Mouse (Mus musculus): ENCODE measurements around the gene Vmn2r24. TPM values are rescaled to one million over a fixed set of nuclear protein-coding genes. Genes with fewer than 3 reads are reported as not detected.
"Not testable (repeated sequence)": the region's sequence is repeated elsewhere in the genome, so short reads cannot be mapped to it uniquely, and the experiment has no call there.

Gene Vmn2r24
- not detected in 2 replicates for total RNA-seq (2014; rRNA removed; ENCODE audit: low replicate concordance)
- not detected in 2 replicates for polyA plus RNA-seq (2015; fragmentation: Nextera tagmentation; extraction: Ambion mirVana)

DNA sequence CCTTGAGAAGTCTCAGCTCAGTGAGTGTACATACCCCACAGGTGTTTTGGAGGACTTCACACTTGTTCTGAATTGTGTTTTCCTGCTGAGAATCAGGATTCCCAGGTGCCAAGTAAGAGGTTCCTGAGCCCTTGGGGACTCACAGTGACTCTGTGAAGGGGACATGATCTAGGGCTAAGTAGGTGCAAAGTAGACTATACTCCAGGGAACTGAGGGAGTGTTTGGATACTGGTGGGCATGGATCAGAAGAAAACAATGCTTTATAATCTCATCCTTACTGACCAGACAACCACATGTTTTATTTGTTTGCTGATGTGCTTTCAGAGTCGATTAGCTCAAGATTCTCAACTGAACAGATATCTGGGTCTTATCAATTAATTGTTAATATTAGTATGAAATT, at the start of gene Vmn2r24:
Vmn2r24 (plus strand) TSS at position 301 of the 400 bp plus-strand sequence.
- no peak for TF ChIP-seq CTCF (IDR thresholded peaks at IDR 0.05; ENCODE audit: low read depth)
- no peak for TF ChIP-seq EP300 (IDR thresholded peaks at IDR 0.05; ENCODE audit: low read depth)
- no peak for ATAC-seq (ENCODE audit: insufficient read depth, low read depth)
- WGBS = 45% methylated on average over 1 of the region's 1 CpGs

GRCm38 (mm10) chr6:123770031-123770430, 8.6 kb upstream of the Vmn2r24 start:
- H3K4me1 ChIP-seq (ENCODE audit: control insufficient read depth, insufficient read depth) = no peaks in the 10 kb centered on the region
- TF ChIP-seq CTCF (IDR thresholded peaks at IDR 0.05; ENCODE audit: low read depth) (no peak), EP300 (IDR thresholded peaks at IDR 0.05; ENCODE audit: low read depth) (no peak)
- WGBS = 72% methylated on average over 3 of the region's 3 CpGs

More for the DNA sequence above, at the start of gene Vmn2r24:
- H3K9ac ChIP-seq (replicated peaks; ENCODE audit: low read depth, low read length) = no peak within 1 kb of the TSS
- H3K27me3 ChIP-seq (ENCODE audit: control insufficient read depth, insufficient read depth, low read length) = no peaks in the 10 kb centered on the region
- H3K27ac ChIP-seq (ENCODE audit: low read depth) = no peak within 1 kb of the TSS
- no peak for DNase-seq (ENCODE audit: low spot score)
- no peaks in the 10 kb centered on the region for H3K36me3 ChIP-seq (replicated peaks; ENCODE audit: control insufficient read depth, insufficient read depth, low read length)
- no peak within 1 kb of the TSS for H3K4me2 ChIP-seq (ENCODE audit: low read depth, low read length)
- no peak within 1 kb of the TSS for H3K4me3 ChIP-seq (ENCODE audit: low read depth, low read length)
- H3K4me1 ChIP-seq (ENCODE audit: control insufficient read depth, insufficient read depth) = no peaks in the 10 kb centered on the region
- H3K9me3 ChIP-seq (replicated peaks; ENCODE audit: control insufficient read depth, low read length) = no peaks in the 10 kb centered on the region

DNA sequence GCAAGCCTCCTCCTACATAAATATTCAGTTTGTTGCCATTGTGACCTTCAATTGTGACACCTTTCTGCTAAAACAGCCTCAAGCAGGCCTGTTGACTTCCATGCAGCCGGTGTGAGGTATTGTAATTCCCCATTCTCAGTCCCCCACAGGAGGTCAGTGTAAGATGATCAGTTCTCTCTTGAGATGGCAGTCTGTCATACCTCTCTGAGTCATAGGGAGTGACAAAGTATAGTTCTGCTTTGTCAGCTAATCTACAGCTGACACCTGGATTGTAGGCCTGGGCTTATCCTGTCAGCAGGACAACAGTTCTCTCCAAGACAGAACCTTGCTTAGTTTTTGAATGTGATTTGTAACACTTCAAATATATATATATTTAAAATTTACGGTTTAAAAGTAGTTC, 6.2 kb downstream of the Vmn2r24 start:
- Histone ChIP-seq H3K4me2 (ENCODE audit: low read depth, low read length) (no peak overlapping the region), H3K9me3 (replicated peaks; ENCODE audit: control insufficient read depth, low read length) (no peaks in the 10 kb centered on the region), H3K4me3 (ENCODE audit: low read depth, low read length) (no peak overlapping the region), H3K4me1 (ENCODE audit: control insufficient read depth, insufficient read depth) (no peaks in the 10 kb centered on the region), H3K36me3 (replicated peaks; ENCODE audit: control insufficient read depth, insufficient read depth, low read length) (no peaks in the 10 kb centered on the region), H3K27me3 (ENCODE audit: control insufficient read depth, insufficient read depth, low read length) (no peaks in the 10 kb centered on the region), H3K9ac (replicated peaks; ENCODE audit: low read depth, low read length) (no peak overlapping the region), H3K27ac (ENCODE audit: low read depth) (no peak overlapping the region)
- DNase-seq (ENCODE audit: low spot score) (no peak), ATAC-seq (ENCODE audit: insufficient read depth, low read depth) (no peak)
- no peak for TF ChIP-seq CTCF (IDR thresholded peaks at IDR 0.05; ENCODE audit: low read depth)
- no peak for TF ChIP-seq EP300 (IDR thresholded peaks at IDR 0.05; ENCODE audit: low read depth)
- 59% methylated on average over 2 of the region's 2 CpGs for WGBS

More at GRCm38 (mm10) chr6:123770031-123770430, 8.6 kb upstream of the Vmn2r24 start:
- Histone ChIP-seq H3K9ac (replicated peaks; ENCODE audit: low read depth, low read length) (no peak overlapping the region), H3K27me3 (ENCODE audit: control insufficient read depth, insufficient read depth, low read length) (no peaks in the 10 kb centered on the region), H3K9me3 (replicated peaks; ENCODE audit: control insufficient read depth, low read length) (no peaks in the 10 kb centered on the region), H3K4me3 (ENCODE audit: low read depth, low read length) (no peak overlapping the region), H3K36me3 (replicated peaks; ENCODE audit: control insufficient read depth, insufficient read depth, low read length) (no peaks in the 10 kb centered on the region), H3K27ac (ENCODE audit: low read depth) (no peak overlapping the region), H3K4me2 (ENCODE audit: low read depth, low read length) (no peak overlapping the region)
- ATAC-seq (ENCODE audit: insufficient read depth, low read depth) = no peak
- no peak for DNase-seq (ENCODE audit: low spot score)

- H3K4me3 ChIP-seq (ENCODE audit: low read depth, low read length) = no peak overlapping the region
- no peak overlapping the region for H3K9ac ChIP-seq (replicated peaks; ENCODE audit: low read depth, low read length)
- TF ChIP-seq EP300 (IDR thresholded peaks at IDR 0.05; ENCODE audit: low read depth) = no peak
- TF ChIP-seq CTCF (IDR thresholded peaks at IDR 0.05; ENCODE audit: low read depth) = 0 out of 2 replicates have a peak, but pooled peaks have one; percentile 1
- WGBS = 28% methylated on average over 9 of the region's 9 CpGs
- DNase-seq (ENCODE audit: low spot score) (no peak), ATAC-seq (ENCODE audit: insufficient read depth, low read depth) (no peak)
- no peak overlapping the region for H3K27ac ChIP-seq (ENCODE audit: low read depth)
- H3K36me3 ChIP-seq (replicated peaks; ENCODE audit: control insufficient read depth, insufficient read depth, low read length) = no peaks in the 10 kb centered on the region
- peaks cover 7% of the 10 kb centered on the region; the same call in 1 of the 2 replicates for H3K9me3 ChIP-seq (replicated peaks; ENCODE audit: control insufficient read depth, low read length)
- no peaks in the 10 kb centered on the region for H3K4me1 ChIP-seq (ENCODE audit: control insufficient read depth, insufficient read depth)
- no peaks in the 10 kb centered on the region for H3K27me3 ChIP-seq (ENCODE audit: control insufficient read depth, insufficient read depth, low read length)
- no peak overlapping the region for H3K4me2 ChIP-seq (ENCODE audit: low read depth, low read length)
Observed at GRCm38 (mm10) chr6:123793746-123794145, 15.1 kb downstream of the Vmn2r24 start.

DNA sequence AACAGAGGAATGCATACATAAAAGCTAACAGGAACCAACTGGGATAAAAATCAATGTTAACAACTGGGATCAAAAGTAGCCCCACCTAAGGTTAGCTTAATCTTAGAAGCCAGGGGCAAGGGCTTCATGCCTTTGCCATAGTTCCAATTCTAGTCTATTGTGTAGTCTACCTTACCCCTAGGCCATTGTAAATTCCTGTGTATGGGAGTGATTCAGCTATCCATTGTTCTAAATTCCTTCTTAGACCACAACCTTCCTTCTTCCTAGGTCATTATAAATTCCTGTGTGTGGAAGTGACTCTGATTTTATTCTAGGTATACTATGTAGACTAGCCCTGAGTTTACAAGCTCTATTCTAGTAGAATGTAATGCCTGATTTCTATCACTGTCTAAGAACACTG, 31.6 kb downstream of the Vmn2r24 start:
- H3K27me3 ChIP-seq (ENCODE audit: control insufficient read depth, insufficient read depth, low read length); H3K36me3 ChIP-seq (replicated peaks; ENCODE audit: control insufficient read depth, insufficient read depth, low read length); H3K9me3 ChIP-seq (replicated peaks; ENCODE audit: control insufficient read depth, low read length); H3K4me1 ChIP-seq (ENCODE audit: control insufficient read depth, insufficient read depth); DNase-seq (ENCODE audit: low spot score); H3K4me3 ChIP-seq (ENCODE audit: low read depth, low read length); H3K4me2 ChIP-seq (ENCODE audit: low read depth, low read length); ATAC-seq (ENCODE audit: insufficient read depth, low read depth); H3K9ac ChIP-seq (replicated peaks; ENCODE audit: low read depth, low read length); H3K27ac ChIP-seq (ENCODE audit: low read depth): not testable (repeated sequence)

- TF ChIP-seq CTCF (IDR thresholded peaks at IDR 0.05; ENCODE audit: low read depth) (no peak), EP300 (IDR thresholded peaks at IDR 0.05; ENCODE audit: low read depth) (no peak)
- Histone ChIP-seq H3K4me3 (ENCODE audit: low read depth, low read length) (no peak overlapping the region), H3K4me2 (ENCODE audit: low read depth, low read length) (no peak overlapping the region), H3K27ac (ENCODE audit: low read depth) (no peak overlapping the region), H3K4me1 (ENCODE audit: control insufficient read depth, insufficient read depth) (no peaks in the 10 kb centered on the region), H3K27me3 (ENCODE audit: control insufficient read depth, insufficient read depth, low read length) (no peaks in the 10 kb centered on the region), H3K36me3 (replicated peaks; ENCODE audit: control insufficient read depth, insufficient read depth, low read length) (no peaks in the 10 kb centered on the region), H3K9ac (replicated peaks; ENCODE audit: low read depth, low read length) (no peak overlapping the region), H3K9me3 (replicated peaks; ENCODE audit: control insufficient read depth, low read length) (no peaks in the 10 kb centered on the region)
- no peak for ATAC-seq (ENCODE audit: insufficient read depth, low read depth)
- 67% methylated on average over 8 of the region's 8 CpGs for WGBS
- DNase-seq (ENCODE audit: low spot score) = no peak
Observed at GRCm38 (mm10) chr6:123819951-123820350, 41.3 kb downstream of the Vmn2r24 start.

GRCm38 (mm10) chr6:123853363-123853762, 74.7 kb downstream of the Vmn2r24 start, which contains the start of gene Vmn2r25:
Vmn2r25 (minus strand) TSS chr6:123853463.
- not testable (repeated sequence) for H3K9me3 ChIP-seq (replicated peaks; ENCODE audit: control insufficient read depth, low read length); H3K27me3 ChIP-seq (ENCODE audit: control insufficient read depth, insufficient read depth, low read length); H3K36me3 ChIP-seq (replicated peaks; ENCODE audit: control insufficient read depth, insufficient read depth, low read length); H3K4me2 ChIP-seq (ENCODE audit: low read depth, low read length); H3K27ac ChIP-seq (ENCODE audit: low read depth); DNase-seq (ENCODE audit: low spot score); ATAC-seq (ENCODE audit: insufficient read depth, low read depth); H3K4me3 ChIP-seq (ENCODE audit: low read depth, low read length); H3K9ac ChIP-seq (replicated peaks; ENCODE audit: low read depth, low read length); H3K4me1 ChIP-seq (ENCODE audit: control insufficient read depth, insufficient read depth)
- 24% methylated on average over 1 of the region's 2 CpGs for WGBS

All from heart, postnatal 0 days (tissue).